Mouse (Mus musculus) heart, postnatal 36 days (tissue): Measurements from ENCODE around the gene Ube2d1. TPM values are rescaled to one million over a fixed set of nuclear protein-coding genes. Genes with fewer than 3 reads are reported as not detected.
A peak's percentile ranks its signal among the peaks of the same experiment; 100 is the strongest.

ENCODE experiments used
- DNase-seq, 2 experiments: peaks; one replicate each; pipeline ENCODE4 v3.0.0; 2021 to 2022
- intact Hi-C: fragments of 180-260 bp; cut with DNase I; formaldehyde crosslinking; loops from one replicate; pipeline ENCODE4 v1.15.1; 2025
- total RNA-seq, 2 experiments: library from RNA; stranded (reverse); gene quantifications; 2 replicates each; pipeline ENCODE4 v1.2.3; 2021

The Ube2d1 gene
- total RNA-seq, 2 experiments from 2014 or later: 48.0 to 50.6 TPM

DNA sequence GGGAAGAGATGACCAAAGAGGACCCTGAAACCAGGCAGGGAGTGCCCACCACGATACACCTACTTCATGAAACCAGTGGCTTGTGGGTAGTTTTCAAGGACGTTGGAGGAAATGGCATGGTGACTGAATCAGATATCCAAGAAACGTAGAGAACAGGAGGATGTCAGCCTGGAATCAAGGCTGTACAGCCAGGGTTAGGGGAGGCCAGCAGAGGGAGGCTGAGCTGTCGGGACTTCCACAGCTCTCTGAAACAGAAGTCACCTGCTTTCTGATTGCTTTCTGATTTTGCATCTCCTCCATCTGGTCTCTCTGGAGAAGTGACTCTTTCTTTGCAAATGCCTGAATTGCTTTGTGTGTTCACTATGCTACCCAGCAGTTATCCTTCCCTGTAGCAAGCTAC lies 6.7 kb upstream of the Ube2d1 start:
- intact Hi-C loops: no loop called here
- no peak for DNase-seq

- intact Hi-C loops: no loop called here
- no peak for DNase-seq
These were observed 6.2 kb upstream of the Ube2d1 start for GRCm38 (mm10) chr10:71291179-71291661.

DNA sequence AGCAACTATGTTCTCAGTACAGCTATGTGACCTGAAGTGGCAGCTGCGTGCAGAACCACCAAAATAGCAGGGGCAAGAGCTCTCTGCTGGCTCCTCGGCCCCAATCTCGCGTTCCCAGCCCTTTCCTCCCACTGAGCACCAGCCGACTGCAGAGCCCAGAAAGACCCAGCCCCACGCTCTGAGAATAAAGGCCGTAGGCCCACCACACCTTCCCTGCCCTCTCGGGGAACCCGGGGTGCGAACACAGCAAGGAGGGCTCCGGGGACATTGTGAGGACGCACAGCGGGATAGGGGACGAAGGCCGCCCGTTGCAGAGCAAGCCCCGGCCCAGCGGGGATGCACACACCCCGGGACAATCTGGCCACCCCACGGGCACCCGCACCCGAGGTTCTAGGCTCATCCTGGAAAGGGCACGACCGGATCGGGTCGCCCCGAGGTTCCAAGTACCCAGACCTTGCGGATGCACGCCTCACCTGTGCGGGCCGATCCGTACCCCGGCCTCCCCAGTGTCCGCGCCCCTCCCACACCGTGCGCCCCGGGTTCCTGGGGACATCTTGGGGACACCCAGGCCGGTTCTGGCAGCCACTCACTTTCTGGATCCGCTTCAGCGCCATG lies 444 bp downstream of the Ube2d1 start:
- intact Hi-C loops: loop anchor here (2.0 kb wide), 1 partner anchor 46 kb away; the partner anchor contains the start of gene Tfam
- DNase-seq: peak in 1 of 2 experiments; percentile 25

DNA sequence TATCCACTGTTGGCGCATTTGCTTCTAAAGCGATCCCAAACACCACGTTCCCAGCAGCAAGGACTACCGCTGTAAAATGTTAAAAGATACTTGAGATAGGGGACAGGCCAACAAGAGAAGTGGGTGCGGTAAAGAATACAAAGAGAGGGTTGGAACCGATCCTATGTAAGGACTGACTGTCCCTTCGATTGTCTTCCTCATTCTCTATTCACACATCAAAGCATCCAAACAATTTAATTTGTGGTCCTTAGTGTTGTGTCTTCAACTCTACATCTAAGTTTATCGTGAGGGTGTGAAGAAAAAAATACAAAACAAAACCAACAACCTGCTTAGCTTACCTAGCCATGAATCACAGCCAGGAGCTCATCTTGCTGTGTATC lies 941 bp downstream of the Ube2d1 start:
- intact Hi-C loops: loop anchor here (2.0 kb wide), 1 partner anchor 45 kb away; the partner anchor contains the start of gene Tfam
- DNase-seq: no peak

DNA sequence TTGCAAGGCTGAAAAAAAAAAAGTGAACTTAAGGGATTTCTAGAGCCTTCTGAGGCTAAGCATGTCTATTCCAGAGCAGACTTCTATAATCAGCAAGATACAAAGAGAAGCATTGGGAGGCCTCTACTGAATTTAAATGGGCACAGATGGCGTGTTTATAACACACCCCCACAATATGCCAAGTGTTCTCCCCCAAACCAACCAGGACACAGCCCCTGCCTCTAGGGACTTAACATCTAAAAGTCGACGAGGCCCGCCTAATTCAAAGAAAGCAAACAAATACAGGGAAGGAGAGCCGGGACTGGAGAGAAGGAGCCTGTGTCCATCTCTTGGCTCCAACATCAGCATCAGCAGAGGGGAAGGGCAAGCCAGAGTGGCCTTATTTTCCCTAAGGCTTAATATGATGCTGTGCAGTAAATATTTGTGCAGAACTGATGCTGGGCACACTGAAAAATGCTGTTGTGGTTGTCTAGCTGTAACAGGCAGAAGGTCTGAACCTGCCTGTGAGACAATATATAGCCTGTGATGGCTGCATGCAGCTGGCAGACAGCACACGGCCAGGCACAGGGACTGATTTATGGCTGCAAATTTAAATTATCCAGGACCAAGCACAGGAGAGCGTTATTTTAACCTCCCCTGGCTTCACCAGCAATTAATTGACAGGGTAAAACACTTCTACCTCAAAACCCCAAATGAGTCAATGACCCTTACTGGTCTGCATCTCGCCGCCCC lies 11.9 kb downstream of the Ube2d1 start:
- intact Hi-C loops: no loop called here
- no peak for DNase-seq

DNA sequence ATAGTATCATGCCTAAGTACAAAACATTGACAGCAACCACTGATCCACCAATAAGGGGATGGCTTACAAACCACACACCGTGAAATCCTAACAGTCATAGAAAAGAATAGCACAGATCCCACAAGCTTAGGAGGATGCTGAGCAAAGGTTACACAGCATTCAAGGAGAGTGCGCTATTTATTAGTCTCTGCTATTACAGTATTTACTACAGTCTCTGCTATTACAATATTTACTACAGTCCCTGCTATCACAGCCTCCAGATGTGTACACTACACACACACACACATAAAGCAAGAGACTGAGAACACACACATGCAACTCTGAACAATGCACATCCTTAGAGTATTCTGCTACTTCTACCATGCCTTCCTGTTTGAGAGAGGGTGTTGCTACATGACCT lies 17.1 kb downstream of the Ube2d1 start:
- DNase-seq: no peak
- intact Hi-C loops: no loop called here

DNA sequence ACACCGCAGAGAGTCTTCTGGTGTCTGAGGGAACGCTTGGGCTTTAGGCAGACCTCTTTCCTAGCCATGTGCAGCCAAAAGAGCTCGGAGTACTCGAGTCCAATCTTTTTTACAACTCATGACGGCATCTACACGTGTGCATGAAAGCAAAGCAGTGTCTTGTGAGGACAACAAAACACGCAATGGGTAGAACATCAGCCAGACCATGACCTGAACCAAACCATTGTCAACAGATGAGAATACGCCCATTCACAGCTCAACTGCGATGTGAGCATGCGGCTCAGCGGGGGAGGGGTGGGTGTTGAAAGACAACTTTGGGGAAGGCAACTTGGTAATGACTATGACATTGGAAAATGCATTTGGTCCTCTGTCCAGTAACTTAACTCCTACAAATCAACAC lies 17.6 kb downstream of the Ube2d1 start:
- intact Hi-C loops: no loop called here
- no peak for DNase-seq

DNA sequence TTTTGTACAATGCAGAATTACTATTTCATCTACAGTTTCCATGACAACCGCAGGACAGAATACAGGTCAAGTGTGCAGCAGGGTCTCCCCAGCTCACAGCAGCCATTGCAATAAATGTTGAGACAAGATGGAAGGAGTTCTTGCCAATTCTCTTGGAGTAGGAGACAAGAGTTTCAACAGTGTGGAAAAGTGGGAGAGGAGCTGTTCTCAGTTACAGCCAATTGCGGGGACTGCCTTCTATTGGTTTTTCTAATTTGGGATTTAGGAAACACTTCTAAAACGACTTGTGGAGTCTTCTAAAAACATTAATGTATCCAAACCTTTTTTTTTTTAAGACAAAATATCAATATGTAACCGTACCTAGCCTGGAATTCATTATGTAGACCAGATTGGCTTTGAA lies 20.0 kb downstream of the Ube2d1 start:
- intact Hi-C loops: no loop called here
- no peak for DNase-seq

GRCm38 (mm10) chr10:71261637-71262036 lies 23.4 kb downstream of the Ube2d1 start:
- intact Hi-C loops: no loop called here

DNA sequence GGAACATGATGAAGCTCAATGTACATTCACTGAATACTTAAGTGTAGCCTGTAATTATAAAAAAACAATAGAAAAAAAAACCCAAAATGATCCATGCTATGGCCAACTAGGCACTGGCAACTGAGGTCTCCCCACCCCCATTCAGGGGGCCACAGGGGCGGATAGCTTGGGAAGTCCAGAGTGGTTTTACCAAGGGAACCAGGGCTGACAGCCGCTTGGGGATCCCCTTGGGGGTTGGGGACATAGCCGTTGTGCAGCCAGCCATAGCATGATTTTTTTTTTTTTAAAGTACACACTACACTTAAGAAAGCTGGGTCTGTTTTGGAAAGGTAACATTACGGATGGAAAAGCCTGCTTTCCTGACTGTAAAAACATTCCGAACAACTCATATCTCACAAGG lies 26.1 kb downstream of the Ube2d1 start:
- no peak for DNase-seq
- intact Hi-C loops: no loop called here

More at GRCm38 (mm10) chr10:71261637-71262036, 23.4 kb downstream of the Ube2d1 start:
- no peak for DNase-seq

DNA sequence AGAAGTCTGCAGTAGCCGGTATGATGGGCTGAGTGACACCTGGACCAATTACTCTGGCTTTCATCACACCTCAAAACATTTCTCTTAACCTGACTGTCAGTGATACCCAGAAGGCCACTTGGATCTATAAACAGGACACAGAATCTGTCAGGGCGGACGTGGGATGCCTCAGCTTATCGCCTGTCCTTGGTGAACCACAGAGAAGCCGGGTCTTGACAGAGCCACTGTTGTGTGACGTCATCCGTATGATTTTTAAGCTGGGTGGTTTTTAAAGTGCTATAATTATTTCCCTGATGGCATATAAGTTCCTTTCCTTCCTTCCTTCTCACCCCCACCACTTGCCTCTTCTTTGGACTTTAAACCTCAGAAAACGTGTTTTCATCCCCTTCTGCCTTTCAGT lies 26.5 kb downstream of the Ube2d1 start:
- intact Hi-C loops: no loop called here
- DNase-seq: no peak

GRCm38 (mm10) chr10:71253147-71253546 lies 31.9 kb downstream of the Ube2d1 start:
- intact Hi-C loops: no loop called here
- no peak for DNase-seq

DNA sequence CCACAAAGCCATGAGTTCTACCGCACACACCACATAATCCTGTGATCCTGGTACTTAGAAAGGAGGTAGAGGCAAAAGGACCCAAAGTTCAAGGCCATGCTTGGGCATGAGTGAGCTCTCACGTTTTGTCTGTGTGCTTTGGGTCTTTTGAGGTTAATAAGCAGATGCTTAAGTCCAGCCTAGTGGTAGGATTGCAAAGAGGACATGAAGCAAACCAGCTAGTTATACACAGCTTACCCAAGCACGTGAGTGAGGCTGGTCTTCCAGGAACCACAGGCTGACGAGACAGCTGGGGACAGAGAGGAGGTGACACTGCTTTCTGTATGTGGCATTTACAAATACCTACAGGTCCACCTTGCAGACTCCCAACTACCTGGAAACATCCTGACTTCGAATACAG lies 32.6 kb downstream of the Ube2d1 start:
- no peak for DNase-seq
- intact Hi-C loops: no loop called here

DNA sequence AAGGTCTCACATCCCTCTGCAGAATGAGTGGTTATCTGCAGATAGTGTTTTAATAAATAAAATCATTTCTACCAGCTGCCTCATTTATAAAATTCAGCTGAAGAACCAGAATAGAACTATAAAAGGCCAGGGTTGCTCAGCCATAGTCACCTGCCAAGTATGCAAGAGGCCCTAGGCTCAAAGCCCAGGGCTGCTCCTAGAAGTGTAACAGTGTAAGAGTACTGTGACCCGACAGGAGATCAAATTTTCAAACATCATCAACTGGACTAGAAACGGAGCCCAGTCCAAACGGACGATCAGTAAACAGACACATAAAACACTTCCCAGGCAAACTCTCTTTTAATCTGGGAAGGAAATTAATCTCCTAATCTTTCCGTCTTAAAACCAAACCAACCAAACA lies 33.2 kb downstream of the Ube2d1 start:
- intact Hi-C loops: no loop called here
- peak in 1 of 2 experiments; percentile 11 for DNase-seq

DNA sequence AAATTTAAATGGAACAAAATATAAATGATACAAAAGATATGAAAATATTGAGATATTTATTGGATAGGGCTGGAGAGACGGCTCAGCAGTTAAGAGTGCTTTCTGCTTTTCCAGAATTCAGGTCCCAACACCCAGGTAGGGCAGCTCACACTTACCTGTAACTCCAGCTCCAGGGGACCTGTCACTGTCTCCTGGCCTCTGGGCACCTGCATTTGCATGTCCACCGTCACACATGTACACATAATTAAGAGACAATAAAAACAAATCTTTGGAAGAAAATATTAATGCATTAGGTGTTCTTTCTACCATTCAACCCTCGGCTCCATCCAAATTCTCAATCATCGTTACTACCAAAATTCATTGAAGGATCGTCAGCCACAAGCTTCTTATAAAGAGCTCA lies 33.8 kb downstream of the Ube2d1 start:
- intact Hi-C loops: no loop called here
- DNase-seq: no peak

- DNase-seq: peak; percentile 23 to 37
- intact Hi-C loops: no loop called here
These were observed 34.6 kb downstream of the Ube2d1 start for GRCm38 (mm10) chr10:71250472-71250871.

DNA sequence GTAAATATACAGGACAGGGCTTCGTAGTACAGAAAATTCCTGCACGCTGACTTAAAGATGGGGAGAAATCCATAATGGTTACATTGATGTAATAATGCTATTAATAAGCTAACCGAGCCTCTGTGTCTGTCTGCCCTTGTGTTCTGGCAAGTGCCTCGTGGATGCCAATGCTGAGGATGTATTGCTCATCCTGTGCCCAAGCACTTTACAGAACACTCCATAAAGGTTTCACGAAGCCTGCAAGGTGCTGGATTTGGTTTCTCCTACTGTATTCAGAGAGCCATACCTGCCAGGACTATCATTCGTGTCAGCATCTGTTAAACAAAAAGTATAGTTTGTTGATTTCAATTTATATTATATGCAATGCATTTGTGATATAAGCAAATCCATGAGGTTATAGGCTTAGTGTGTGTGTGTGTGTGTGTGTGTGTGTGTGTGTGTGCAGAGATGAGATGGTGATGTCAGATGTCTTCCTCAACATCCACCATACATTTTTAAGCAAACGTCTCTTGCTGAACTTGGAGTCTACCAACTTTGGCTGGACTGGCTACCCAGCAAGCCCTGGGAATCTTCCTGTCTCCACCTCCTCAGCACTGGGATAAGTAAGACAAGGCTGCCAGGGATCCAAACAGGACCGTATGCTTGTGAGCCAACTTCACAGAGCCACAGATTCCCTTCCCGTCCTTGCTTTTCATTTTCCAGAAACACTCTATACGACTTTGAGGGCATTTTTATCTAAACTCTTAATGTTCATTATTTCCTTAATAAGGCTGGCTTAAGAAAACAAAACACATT lies 35.8 kb downstream of the Ube2d1 start:
- intact Hi-C loops: no loop called here
- DNase-seq: no peak

DNA sequence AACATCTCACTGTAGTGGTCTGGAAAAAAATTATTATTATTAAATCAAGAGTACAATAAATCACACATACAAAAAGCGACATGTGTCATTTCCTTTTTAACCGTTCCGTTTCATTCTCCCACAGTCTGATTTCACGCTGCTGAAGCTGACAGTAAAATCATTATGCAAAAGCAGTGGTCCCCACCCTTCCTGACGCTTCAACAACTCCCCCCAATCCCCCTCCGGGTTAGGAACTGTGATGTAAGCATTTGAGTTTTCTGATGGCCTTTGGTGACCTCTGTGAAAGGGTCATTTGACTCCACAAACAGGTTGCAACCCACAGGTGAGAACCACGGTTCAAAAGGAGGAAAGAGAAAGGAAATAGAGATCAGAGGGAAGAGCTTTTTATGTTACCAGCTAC lies 38.1 kb downstream of the Ube2d1 start:
- intact Hi-C loops: no loop called here
- DNase-seq: no peak

DNA sequence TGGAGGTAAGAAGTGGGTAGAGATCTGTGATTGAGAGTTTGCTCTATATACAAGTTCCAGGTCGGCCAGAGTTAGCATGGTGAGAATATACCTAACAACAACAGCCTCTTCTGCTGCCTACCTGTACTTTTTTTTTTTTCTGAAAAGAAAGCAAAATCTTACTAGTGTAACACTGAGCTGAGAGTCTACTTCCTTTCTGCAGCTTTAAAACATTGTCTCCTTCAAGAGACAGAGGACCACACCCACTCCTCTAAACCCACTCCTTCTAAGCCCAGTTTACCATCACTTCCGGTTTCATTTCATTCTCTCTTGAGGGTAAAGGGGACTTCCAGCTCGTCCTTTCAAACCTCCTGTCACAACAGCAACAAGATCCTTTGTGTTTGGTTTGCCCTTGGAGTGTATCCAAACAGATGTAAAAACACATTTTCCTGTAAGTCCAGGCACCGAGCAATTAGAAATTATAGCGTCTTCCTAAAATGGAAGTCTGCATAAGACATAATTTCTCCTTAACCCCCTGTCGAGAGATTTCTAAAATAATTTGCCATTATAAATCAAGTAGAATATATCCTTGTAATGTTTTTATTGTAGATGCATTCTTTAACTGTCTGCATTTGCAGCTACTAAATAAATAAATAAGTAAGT lies 45.5 kb downstream of the Ube2d1 start:
- no peak for DNase-seq
- intact Hi-C loops: loop anchor here (2.0 to 5.0 kb wide), 2 partner anchors 45 to 108 kb away; partner anchors contain the start of genes Ipmk and Ube2d1

DNA sequence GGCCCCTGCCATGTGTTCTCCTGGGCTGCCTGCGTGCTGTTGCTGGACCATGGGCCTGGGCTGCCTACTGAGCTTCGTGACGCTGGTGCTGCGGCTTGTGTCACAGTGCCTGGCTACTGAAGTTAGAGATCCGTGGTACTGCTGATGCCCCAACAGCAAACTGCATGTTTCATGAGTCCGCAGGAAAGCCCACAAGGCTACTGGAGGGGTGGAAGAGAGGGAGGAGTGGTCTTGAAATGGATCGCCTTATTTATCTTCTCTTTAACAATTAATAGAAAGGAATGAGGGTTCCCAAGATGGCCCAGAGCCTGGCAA lies 46.9 kb downstream of the Ube2d1 start, which contains the start of gene Tfam:
Tfam (minus strand) TSS at position 41 of the 315 bp plus-strand sequence.
- intact Hi-C loops: loop anchor here (2.0 to 5.0 kb wide), 2 partner anchors 47 to 109 kb away; partner anchors contain the start of genes Ipmk and Ube2d1

More for the DNA sequence above, 46.9 kb downstream of the Ube2d1 start, which contains the start of gene Tfam:
- DNase-seq: no peak
